Comparison of ENCODE assay signal across 25 mouse cellular contexts in genomic region chr11:101644591-101644990, GRCm38 (mm10). TPM values are rescaled to one million over a fixed set of nuclear protein-coding genes. Genes with fewer than 3 reads are reported as not detected.
DNase-seq lines count a peak whose midpoint lies in the region; ATAC-seq and TF ChIP-seq lines count a peak whose summit lies in the region.
"Had no signal": no experiment of that assay in that cellular context is flagged by ENCODE, and none has a peak within 500 bp of the region (broad histone marks: within the 10 kb centered on the region; RNA-seq: fewer than 3 reads in every experiment).

No protein-coding gene starts in this region.

- H3K4me3 ChIP-seq in hindbrain, embryonic 14.5 days (replicated peaks; ENCODE audit: low read length) = no peak overlapping the region
- H3K4me3 ChIP-seq in hindbrain, embryonic 16.5 days (ENCODE audit: low read length) = no peak overlapping the region
- no peak overlapping the region for H3K4me3 ChIP-seq in midbrain, embryonic 12.5 days
- H3K4me3 ChIP-seq in midbrain, postnatal 0 days (ENCODE audit: low read depth, low read length) = no peak overlapping the region
- H3K4me3 ChIP-seq: embryonic facial prominence, embryonic 10.5 days; forebrain, embryonic 13.5 days; heart, adult 2 months; heart, embryonic 15.5 days; limb, embryonic 13.5 days had no signal

- H3K4me2 ChIP-seq in hindbrain, embryonic 14.5 days (replicated peaks) = no peak overlapping the region
- no peak overlapping the region for H3K4me2 ChIP-seq in hindbrain, embryonic 16.5 days (ENCODE audit: low read length)
- no peak overlapping the region for H3K4me2 ChIP-seq in midbrain, embryonic 12.5 days (replicated peaks)
- no peak overlapping the region for H3K4me2 ChIP-seq in midbrain, postnatal 0 days (ENCODE audit: low read depth, low read length, poor library complexity, severe bottlenecking)
- H3K4me2 ChIP-seq: forebrain, embryonic 13.5 days; heart, embryonic 15.5 days; limb, embryonic 13.5 days had no signal

- H3K36me3 ChIP-seq in hindbrain, embryonic 14.5 days (replicated peaks; ENCODE audit: control insufficient read depth, insufficient read depth) = no peaks in the 10 kb centered on the region
- no peaks in the 10 kb centered on the region for H3K36me3 ChIP-seq in hindbrain, embryonic 16.5 days (ENCODE audit: control insufficient read depth, insufficient read depth, low read length)
- H3K36me3 ChIP-seq in midbrain, embryonic 12.5 days = no peaks in the 10 kb centered on the region
- H3K36me3 ChIP-seq in midbrain, postnatal 0 days (ENCODE audit: insufficient read depth, low read length) = no peaks in the 10 kb centered on the region
- H3K36me3 ChIP-seq: embryonic facial prominence, embryonic 10.5 days; heart, embryonic 15.5 days; limb, embryonic 13.5 days had no signal

- no peaks in the 10 kb centered on the region for H3K9me3 ChIP-seq in hindbrain, embryonic 14.5 days (ENCODE audit: control insufficient read depth, low read length)
- no peaks in the 10 kb centered on the region for H3K9me3 ChIP-seq in hindbrain, embryonic 16.5 days (ENCODE audit: control insufficient read depth, low read length)
- no peaks in the 10 kb centered on the region for H3K9me3 ChIP-seq in midbrain, embryonic 12.5 days
- no peaks in the 10 kb centered on the region for H3K9me3 ChIP-seq in midbrain, postnatal 0 days (ENCODE audit: low read length)
- H3K9me3 ChIP-seq: embryonic facial prominence, embryonic 10.5 days; forebrain, embryonic 13.5 days; heart, embryonic 15.5 days; limb, embryonic 13.5 days had no signal

- peak overlapping the region; percentile 60; the same call in 1 of the 2 replicates for H3K27ac ChIP-seq in hindbrain, embryonic 14.5 days
- no peak overlapping the region for H3K27ac ChIP-seq in hindbrain, embryonic 16.5 days (ENCODE audit: low read depth, low read length)
- H3K27ac ChIP-seq in midbrain, embryonic 12.5 days (replicated peaks) = peak overlapping the region; percentile 61; the same call in 1 of the 2 replicates
- no peak overlapping the region for H3K27ac ChIP-seq in midbrain, postnatal 0 days (ENCODE audit: low read depth, low read length)
- H3K27ac ChIP-seq: embryonic facial prominence, embryonic 10.5 days; limb, embryonic 13.5 days had no signal

- TF ChIP-seq CTCF in midbrain, postnatal 0 days (IDR thresholded peaks at IDR 0.05) = no peak

- 62% methylated on average over 3 of the region's 3 CpGs for WGBS in hindbrain, embryonic 14.5 days
- WGBS in hindbrain, embryonic 16.5 days = 50% methylated on average over 3 of the region's 3 CpGs
- WGBS in midbrain, embryonic 12.5 days = 51% methylated on average over 3 of the region's 3 CpGs
- WGBS in midbrain, postnatal 0 days = 60% methylated on average over 3 of the region's 3 CpGs

- DNase-seq in hindbrain, embryonic 14.5 days (ENCODE audit: low spot score) = no peak
- no peak for DNase-seq in midbrain, postnatal 0 days (ENCODE audit: low spot score)
- DNase-seq in A20 (ENCODE audit: low read depth, low spot score) = peak; percentile 39
- peak; percentile 31 for DNase-seq in NIH3T3 (ENCODE audit: low read depth)
- DNase-seq in adrenal gland, postnatal 36 days = no peak
- DNase-seq in lung, adult 18-20 months = no peak
- DNase-seq: gastrocnemius, postnatal 14 days; heart, adult 2 months had no signal

- ATAC-seq in hindbrain, embryonic 14.5 days (ENCODE audit: low FRiP score) = no peak
- no peak for ATAC-seq in hindbrain, embryonic 16.5 days
- no peak for ATAC-seq in midbrain, embryonic 12.5 days (ENCODE audit: low FRiP score, low read depth)
- no peak for ATAC-seq in midbrain, postnatal 0 days (ENCODE audit: low FRiP score)

- H3K27me3 ChIP-seq in hindbrain, embryonic 14.5 days (ENCODE audit: control insufficient read depth, insufficient read depth, low read length) = no peaks in the 10 kb centered on the region
- no peaks in the 10 kb centered on the region for H3K27me3 ChIP-seq in hindbrain, embryonic 16.5 days (replicated peaks; ENCODE audit: control insufficient read depth, insufficient read depth, low read length)
- H3K27me3 ChIP-seq in midbrain, embryonic 12.5 days = no peaks in the 10 kb centered on the region
- no peaks in the 10 kb centered on the region for H3K27me3 ChIP-seq in midbrain, postnatal 0 days (ENCODE audit: insufficient read depth, low read length)
- H3K27me3 ChIP-seq: forebrain, embryonic 13.5 days; heart, embryonic 15.5 days; limb, embryonic 13.5 days had no signal

- no peaks in the 10 kb centered on the region for H3K4me1 ChIP-seq in hindbrain, embryonic 14.5 days (replicated peaks; ENCODE audit: control insufficient read depth, insufficient read depth, low read length)
- H3K4me1 ChIP-seq in hindbrain, embryonic 16.5 days (ENCODE audit: control insufficient read depth, insufficient read depth, low read depth, low read length) = no peaks in the 10 kb centered on the region
- peaks cover 5% of the 10 kb centered on the region for H3K4me1 ChIP-seq in midbrain, embryonic 12.5 days
- H3K4me1 ChIP-seq in midbrain, postnatal 0 days (ENCODE audit: insufficient read depth, low read length) = no peaks in the 10 kb centered on the region
- H3K4me1 ChIP-seq: limb, embryonic 13.5 days had no signal

- no peak overlapping the region for H3K9ac ChIP-seq in hindbrain, embryonic 14.5 days
- no peak overlapping the region for H3K9ac ChIP-seq in hindbrain, embryonic 16.5 days (ENCODE audit: low read depth, low read length)
- no peak overlapping the region for H3K9ac ChIP-seq in midbrain, embryonic 12.5 days (replicated peaks)
- H3K9ac ChIP-seq in midbrain, postnatal 0 days (replicated peaks; ENCODE audit: low read length, poor library complexity, severe bottlenecking) = no peak overlapping the region
- H3K9ac ChIP-seq: forebrain, embryonic 13.5 days; heart, embryonic 15.5 days; limb, embryonic 13.5 days had no signal

RNA-seq across cellular contexts. Expression of gene Rdm1, which starts 17.6 kb away (rescaled TPM):
- 13.7 and 16.6 TPM in 2 replicates for polyA plus RNA-seq in hindbrain, embryonic 14.5 days (2014; fragmentation: Nextera tagmentation; extraction: Ambion mirVana)
- 17.2 and 21.7 TPM in 2 replicates for polyA plus RNA-seq in hindbrain, embryonic 16.5 days (2015; fragmentation: Nextera tagmentation; extraction: Ambion mirVana)
- polyA plus RNA-seq in midbrain, embryonic 12.5 days (2016; fragmentation: Nextera tagmentation; extraction: Ambion mirVana) = 41.9 and 48.9 TPM in 2 replicates
- 2.8 and 3.6 TPM in 2 replicates for total RNA-seq in midbrain, postnatal 0 days (2014; rRNA removed)
- polyA plus RNA-seq in midbrain, postnatal 0 days (2015; fragmentation: Nextera tagmentation; extraction: Ambion mirVana) = 8.3 and 9.2 TPM in 2 replicates
- total RNA-seq in adrenal gland, postnatal 36 days (2021) = 10 to 100 TPM; 24.0 to 31.6 TPM

RNA-seq across cellular contexts. Expression of gene Arl4d, which starts 20.8 kb away (rescaled TPM):
- 5.6 and 5.9 TPM in 2 replicates for polyA plus RNA-seq in hindbrain, embryonic 14.5 days (2014; fragmentation: Nextera tagmentation; extraction: Ambion mirVana)
- 7.6 and 7.7 TPM in 2 replicates for polyA plus RNA-seq in hindbrain, embryonic 16.5 days (2015; fragmentation: Nextera tagmentation; extraction: Ambion mirVana)
- polyA plus RNA-seq in midbrain, embryonic 12.5 days (2016; fragmentation: Nextera tagmentation; extraction: Ambion mirVana) = 6.5 and 8.4 TPM in 2 replicates
- 4.5 and 6.9 TPM in 2 replicates for total RNA-seq in midbrain, postnatal 0 days (2014; rRNA removed)
- 5.7 and 7.1 TPM in 2 replicates for polyA plus RNA-seq in midbrain, postnatal 0 days (2015; fragmentation: Nextera tagmentation; extraction: Ambion mirVana)
- 10 to 100 TPM; 11.4 to 12.5 TPM for total RNA-seq in adrenal gland, postnatal 36 days (2021)

RNA-seq across cellular contexts. Expression of gene Gm11634, which starts 45.5 kb away (rescaled TPM):
- not detected in 2 replicates for polyA plus RNA-seq in hindbrain, embryonic 14.5 days (2014; fragmentation: Nextera tagmentation; extraction: Ambion mirVana)
- polyA plus RNA-seq in hindbrain, embryonic 16.5 days (2015; fragmentation: Nextera tagmentation; extraction: Ambion mirVana) = not detected in 2 replicates
- polyA plus RNA-seq in midbrain, embryonic 12.5 days (2016; fragmentation: Nextera tagmentation; extraction: Ambion mirVana) = not detected in 2 replicates
- not detected in 2 replicates for total RNA-seq in midbrain, postnatal 0 days (2014; rRNA removed)
- polyA plus RNA-seq in midbrain, postnatal 0 days (2015; fragmentation: Nextera tagmentation; extraction: Ambion mirVana) = not detected in 2 replicates
- not detected for total RNA-seq in adrenal gland, postnatal 36 days (2021)
- total RNA-seq: adrenal gland, postnatal 4 days; ES-E14; gastrocnemius, postnatal 14 days; heart, adult 2 months; heart, postnatal 4 days; left cerebral cortex, postnatal 10 days; megakaryocyte progenitor cell, adult 5-6 weeks had no signal
- polyA plus RNA-seq: cerebellum, adult 2 months; embryonic facial prominence, embryonic 10.5 days; forebrain, embryonic 13.5 days; heart, adult 2 months; heart, embryonic 15.5 days; intestine, embryonic 14.5 days; kidney, embryonic 14.5 days; limb, embryonic 13.5 days; lung, postnatal 0 days; neural tube, embryonic 11.5 days; small intestine, adult 2 months had no signal

Comparison
In these comparisons a context has a peak if more than half of its experiments do, and no peak if none do; other contexts are left out.
1. H3K27ac ChIP-seq: peak in hindbrain, embryonic 14.5 days (single experiment) and midbrain, embryonic 12.5 days (single experiment); none in hindbrain, embryonic 16.5 days (single experiment) and midbrain, postnatal 0 days (single experiment).
2. DNase-seq: peak in A20 (single experiment) and NIH3T3 (single experiment); none in hindbrain, embryonic 14.5 days (single experiment), midbrain, postnatal 0 days (single experiment), adrenal gland, postnatal 36 days (0 of 2) and lung, adult 18-20 months (0 of 2).